Mouse (Mus musculus) MEL (cell line): Measurements from ENCODE around the gene Coq10a. TPM values are rescaled to one million over a fixed set of nuclear protein-coding genes. Genes with fewer than 3 reads are reported as not detected.

ENCODE experiments used
- DNase-seq: peaks from one replicate; pipeline ENCODE4 v3.0.0; 2011; ENCODE audit warnings: low read depth, low spot score
- H3K27ac ChIP-seq: 2 replicates; pipeline ENCODE4 v1.5.1; 2012; ENCODE audit warnings: low read depth, mild to moderate bottlenecking, control low read depth, low read length, moderate library complexity; ENCODE audit not compliant: control insufficient read depth
- H3K27me3 ChIP-seq, 2 experiments: fragments of 150-350 bp in 1 of 2; sonication (generic) in 1 of 2; 2 replicates each; pipeline ENCODE4 v1.6.1; 2012; ENCODE audit warnings: low read length in 2 of 2, mild to moderate bottlenecking in 2 of 2, improper control_type of control experiment in 1 of 2, moderate library complexity in 1 of 2; ENCODE audit not compliant: insufficient read depth in 2 of 2, control insufficient read depth in 1 of 2
- H3K36me3 ChIP-seq, 2 experiments: 2 replicates each; pipeline ENCODE4 v1.6.1; 2012 to 2014; ENCODE audit warnings: low read length in 2 of 2, improper control_type of control experiment in 1 of 2, inconsistent platforms in 1 of 2, mild to moderate bottlenecking in 1 of 2; ENCODE audit not compliant: insufficient read depth in 2 of 2, control insufficient read depth in 1 of 2
- H3K4me1 ChIP-seq, 2 experiments: fragments of 150-350 bp in 1 of 2; sonication (generic) in 1 of 2; 2 replicates each; pipeline ENCODE4 v1.6.1; 2012; ENCODE audit warnings: low read length in 2 of 2, improper control_type of control experiment in 1 of 2, mild to moderate bottlenecking in 1 of 2; ENCODE audit not compliant: insufficient read depth in 2 of 2, control insufficient read depth in 1 of 2
- H3K4me3 ChIP-seq, 2 experiments: fragments of 150-350 bp in 1 of 2; sonication (generic) in 1 of 2; 2 replicates each; pipeline ENCODE4 v1.5.1; 2012; ENCODE audit warnings: low read depth in 2 of 2, low read length in 2 of 2, mild to moderate bottlenecking in 2 of 2, moderate library complexity in 2 of 2, control low read depth in 1 of 2, improper control_type of control experiment in 1 of 2; ENCODE audit not compliant: control insufficient read depth in 1 of 2, insufficient read depth in 1 of 2
- H3K79me2 ChIP-seq: 2 replicates; pipeline ENCODE4 v1.6.1; 2012; ENCODE audit warnings: mild to moderate bottlenecking, low read length, moderate library complexity; ENCODE audit not compliant: control insufficient read depth, poor library complexity, insufficient read depth
- H3K9ac ChIP-seq: 2 replicates; pipeline ENCODE4 v1.6.1; 2012; ENCODE audit warnings: low read depth, mild to moderate bottlenecking, control low read depth, low read length, moderate library complexity; ENCODE audit not compliant: control insufficient read depth, poor library complexity, severe bottlenecking
- H3K9me3 ChIP-seq: fragments of 150-350 bp; sonication (generic); replicated peaks from 2 replicates; pipeline ENCODE4 v1.6.1; 2012; ENCODE audit warnings: mild to moderate bottlenecking, low read length, improper control_type of control experiment, moderate library complexity; ENCODE audit not compliant: insufficient read depth
- CHD1 ChIP-seq: IDR thresholded peaks from 2 replicates; pipeline ENCODE4 v1.6.1; 2012; ENCODE audit warnings: low read depth, mild to moderate bottlenecking, inconsistent platforms, low read length, improper control_type of control experiment
- CHD2 ChIP-seq: IDR thresholded peaks from 2 replicates; pipeline ENCODE4 v1.6.1; 2011; ENCODE audit warnings: low read length, improper control_type of control experiment
- ELF1 ChIP-seq: IDR thresholded peaks from 2 replicates; pipeline ENCODE4 v1.6.1; 2014; ENCODE audit warnings: low read depth, mild to moderate bottlenecking, inconsistent platforms, low read length, improper control_type of control experiment, moderate library complexity
- GATA1 ChIP-seq: IDR thresholded peaks from 2 replicates; pipeline ENCODE4 v1.6.1; 2011; ENCODE audit warnings: low read depth, low read length, improper control_type of control experiment
- HCFC1 ChIP-seq: IDR thresholded peaks from 2 replicates; pipeline ENCODE4 v1.6.1; 2012; ENCODE audit warnings: low read depth, mild to moderate bottlenecking, inconsistent platforms, low read length, improper control_type of control experiment, moderate library complexity
- JUND ChIP-seq: IDR thresholded peaks from 2 replicates; pipeline ENCODE4 v1.6.1; 2011; ENCODE audit warnings: low read depth, mild to moderate bottlenecking, improper control_type of control experiment, low read length
- KAT2A ChIP-seq: conservative IDR thresholded peaks from 2 replicates; pipeline ENCODE4 v1.6.1; 2012; ENCODE audit warnings: low read depth, low read length, improper control_type of control experiment, inconsistent platforms
- MAFK ChIP-seq: IDR thresholded peaks from 2 replicates; pipeline ENCODE4 v1.6.1; 2011; ENCODE audit warnings: low read depth, mild to moderate bottlenecking, low read length, improper control_type of control experiment, borderline replicate concordance
- MEF2A ChIP-seq: IDR thresholded peaks from 2 replicates; pipeline ENCODE4 v1.6.1; 2014; ENCODE audit warnings: low read depth, mild to moderate bottlenecking, inconsistent platforms, low read length, improper control_type of control experiment; ENCODE audit not compliant: poor library complexity, insufficient replicate concordance, severe bottlenecking; ENCODE audit errors: extremely low read depth
- MYB ChIP-seq: IDR thresholded peaks from 2 replicates; pipeline ENCODE4 v1.6.1; 2011; ENCODE audit warnings: mild to moderate bottlenecking, low read depth, low read length, improper control_type of control experiment
- MYC ChIP-seq: IDR thresholded peaks from 2 replicates; pipeline ENCODE4 v1.6.1; 2011; ENCODE audit warnings: low read depth, mild to moderate bottlenecking, low read length, improper control_type of control experiment, moderate library complexity
- NELFE ChIP-seq: IDR thresholded peaks from 2 replicates; pipeline ENCODE4 v1.6.1; 2011; ENCODE audit warnings: low read depth, low read length, improper control_type of control experiment
- POLR2A ChIP-seq, 2 experiments: IDR thresholded peaks; 2 replicates each; pipeline ENCODE4 v1.6.1; 2011 to 2012; ENCODE audit warnings: low read length in 2 of 2, mild to moderate bottlenecking in 2 of 2, control low read depth in 1 of 2, improper control_type of control experiment in 1 of 2, low read depth in 1 of 2, moderate library complexity in 1 of 2; ENCODE audit not compliant: control insufficient read depth in 1 of 2, insufficient read depth in 1 of 2, poor library complexity in 1 of 2
- POLR2AphosphoS2 ChIP-seq: IDR thresholded peaks from 2 replicates; pipeline ENCODE4 v1.6.1; 2011; ENCODE audit warnings: low read length, improper control_type of control experiment
- POLR2AphosphoS5 ChIP-seq: IDR thresholded peaks from 2 replicates; pipeline ENCODE4 v1.6.1; 2012; ENCODE audit warnings: low read depth, borderline replicate concordance, mild to moderate bottlenecking, inconsistent platforms, low read length, moderate library complexity, mixed read lengths
- RAD21 ChIP-seq: IDR thresholded peaks from 2 replicates; pipeline ENCODE4 v1.6.1; 2011; ENCODE audit warnings: mild to moderate bottlenecking, low read depth, low read length, improper control_type of control experiment
- SMC3 ChIP-seq: IDR thresholded peaks from 2 replicates; pipeline ENCODE4 v1.6.1; 2011; ENCODE audit warnings: low read depth, low read length, improper control_type of control experiment
- TBP ChIP-seq: IDR thresholded peaks from 2 replicates; pipeline ENCODE4 v1.8.0; 2011; ENCODE audit warnings: low read depth, low read length, improper control_type of control experiment
- TCF12 ChIP-seq: IDR thresholded peaks from 2 replicates; pipeline ENCODE4 v1.6.1; 2014; ENCODE audit warnings: low read depth, mild to moderate bottlenecking, inconsistent platforms, low read length, improper control_type of control experiment, moderate library complexity
- USF2 ChIP-seq, 2 experiments: IDR thresholded peaks; 2 replicates each; pipeline ENCODE4 v1.6.1; 2011 to 2012; ENCODE audit warnings: improper control_type of control experiment in 2 of 2, low read length in 2 of 2, borderline replicate concordance in 1 of 2, inconsistent platforms in 1 of 2, low read depth in 1 of 2, mild to moderate bottlenecking in 1 of 2; ENCODE audit not compliant: insufficient read depth in 1 of 2
- polyA plus RNA-seq, 2 experiments: library from polyadenylated mRNA; stranded (reverse) in 1 of 2; unstranded in 1 of 2; fragments of >175 nt in 1 of 2; fragments of >200 nt in 1 of 2; gene quantifications; 2 replicates each; pipeline versions ENCODE4 v1.2.1 to v1.2.4; 2012; ENCODE audit warnings: low replicate concordance in 2 of 2, low read depth in 1 of 2; ENCODE audit not compliant: insufficient read length in 2 of 2, insufficient read depth in 1 of 2, missing spikeins in 1 of 2
- total RNA-seq: library from RNA; depleted of rRNA; stranded (reverse); fragments of 300-350 nt; gene quantifications from 2 replicates; pipeline ENCODE4 v1.2.3, GENCODE M21; 2012

Coq10a gene
- total and polyA plus RNA-seq, 3 experiments = 7.7 to 14.1 TPM; not detected in 1

- Histone ChIP-seq H3K27me3 (no peaks in the 10 kb centered on the region), H3K36me3 (no peaks in the 10 kb centered on the region), H3K9ac (no peak overlapping the region), H3K79me2 (no peaks in the 10 kb centered on the region), H3K4me3 (no peak overlapping the region), H3K9me3 (no peaks in the 10 kb centered on the region), H3K27ac (no peak overlapping the region), H3K4me1 (no peaks in the 10 kb centered on the region)
- no peak for TF ChIP-seq POLR2AphosphoS2
- peak in 1 of 2 experiments; percentile 2; a peak in 1 of 4 replicates for TF ChIP-seq POLR2A (IDR thresholded peaks at IDR 0.05; ENCODE audit: control insufficient read depth in 1 of 2, insufficient read depth in 1 of 2, low read depth in 1 of 2, low read length in 2 of 2, poor library complexity in 1 of 2)
- no peak for DNase-seq
Observed at GRCm38 (mm10) chr10:128396017-128396673, 27.3 kb upstream of the Coq10a start.

DNA sequence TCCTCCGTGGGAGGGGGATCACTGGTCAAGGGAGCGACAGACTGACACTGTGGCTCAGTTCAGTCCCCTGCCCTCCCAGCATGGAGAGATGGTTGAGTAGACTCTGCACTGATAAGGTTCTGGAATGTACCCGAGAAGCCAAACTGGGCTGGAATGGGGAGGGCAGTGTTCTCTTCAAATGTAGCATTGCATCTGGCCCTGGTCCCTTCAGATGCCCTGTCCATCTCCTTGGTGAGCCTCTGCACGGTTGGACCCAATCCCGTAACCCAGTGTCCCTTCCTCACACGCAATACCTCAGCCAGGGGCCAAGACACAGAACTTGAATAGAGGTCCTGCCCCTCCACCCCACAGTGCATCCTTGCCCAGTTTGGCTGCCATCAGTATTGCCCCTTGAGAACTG is 23.1 kb upstream of the Coq10a start:
- Histone ChIP-seq H3K4me3 (no peak overlapping the region), H3K27ac (no peak overlapping the region), H3K79me2 (no peaks in the 10 kb centered on the region), H3K9me3 (no peaks in the 10 kb centered on the region), H3K4me1 (0 out of 4 replicates have a peak, but pooled peaks cover 0 to 6% of the 10 kb centered on the region in 2 experiments), H3K27me3 (no peaks in the 10 kb centered on the region), H3K36me3 (peaks cover 0 to 5% of the 10 kb centered on the region in 2 experiments; a peak in 2 of 4 replicates), H3K9ac (no peak overlapping the region)
- no peak for DNase-seq
- no peak for TF ChIP-seq GATA1
- TF ChIP-seq KAT2A = no peak
- TF ChIP-seq MEF2A = no peak

DNA sequence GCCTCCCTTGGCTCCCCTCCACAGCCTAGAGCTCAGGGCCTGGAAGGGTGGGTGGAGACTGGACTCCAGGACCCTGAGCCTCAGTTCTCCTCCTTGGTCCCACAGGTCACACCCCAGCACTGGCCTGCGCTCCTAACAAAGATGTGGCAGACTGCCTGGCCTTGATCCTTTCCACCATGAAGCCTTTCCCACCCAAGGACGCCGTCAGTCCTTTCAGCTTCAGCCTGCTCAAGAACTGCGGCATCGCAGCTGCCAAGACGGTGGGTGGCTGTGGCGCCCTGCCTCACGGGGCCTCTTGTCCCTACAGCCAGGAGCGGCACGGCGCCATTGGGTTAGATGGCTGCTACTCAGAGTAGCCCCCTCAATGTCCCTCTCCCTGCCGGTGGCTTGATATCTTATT is 21.6 kb upstream of the Coq10a start:
- no peaks in the 10 kb centered on the region for H3K79me2 ChIP-seq
- no peaks in the 10 kb centered on the region for H3K27me3 ChIP-seq

More for the DNA sequence above, 21.6 kb upstream of the Coq10a start:
- Histone ChIP-seq H3K27ac (no peak overlapping the region), H3K36me3 (peaks cover 0 to 5% of the 10 kb centered on the region in 2 experiments; a peak in 2 of 4 replicates), H3K9ac (no peak overlapping the region), H3K9me3 (no peaks in the 10 kb centered on the region), H3K4me3 (no peak overlapping the region), H3K4me1 (0 out of 4 replicates have a peak, but pooled peaks cover 0 to 6% of the 10 kb centered on the region in 2 experiments)
- TF ChIP-seq NELFE (no peak), SMC3 (no peak), CHD2 (no peak), HCFC1 (no peak), MYB (no peak), POLR2AphosphoS5 (no peak), CHD1 (no peak), USF2 (IDR thresholded peaks at IDR 0.05; ENCODE audit: borderline replicate concordance in 1 of 2, insufficient read depth in 1 of 2, low read depth in 1 of 2, low read length in 2 of 2) (no peak), POLR2AphosphoS2 (no peak), TBP (no peak), POLR2A (IDR thresholded peaks at IDR 0.05; ENCODE audit: control insufficient read depth in 1 of 2, insufficient read depth in 1 of 2, low read depth in 1 of 2, low read length in 2 of 2, poor library complexity in 1 of 2) (no peak), MYC (no peak), ELF1 (no peak), GATA1 (no peak), MEF2A (no peak), TCF12 (no peak), JUND (no peak), MAFK (no peak), KAT2A (no peak), RAD21 (no peak)
- no peak for DNase-seq
